Mouse (Mus musculus): Measurements from ENCODE around the gene Dsn1.

The Dsn1 gene

DNA sequence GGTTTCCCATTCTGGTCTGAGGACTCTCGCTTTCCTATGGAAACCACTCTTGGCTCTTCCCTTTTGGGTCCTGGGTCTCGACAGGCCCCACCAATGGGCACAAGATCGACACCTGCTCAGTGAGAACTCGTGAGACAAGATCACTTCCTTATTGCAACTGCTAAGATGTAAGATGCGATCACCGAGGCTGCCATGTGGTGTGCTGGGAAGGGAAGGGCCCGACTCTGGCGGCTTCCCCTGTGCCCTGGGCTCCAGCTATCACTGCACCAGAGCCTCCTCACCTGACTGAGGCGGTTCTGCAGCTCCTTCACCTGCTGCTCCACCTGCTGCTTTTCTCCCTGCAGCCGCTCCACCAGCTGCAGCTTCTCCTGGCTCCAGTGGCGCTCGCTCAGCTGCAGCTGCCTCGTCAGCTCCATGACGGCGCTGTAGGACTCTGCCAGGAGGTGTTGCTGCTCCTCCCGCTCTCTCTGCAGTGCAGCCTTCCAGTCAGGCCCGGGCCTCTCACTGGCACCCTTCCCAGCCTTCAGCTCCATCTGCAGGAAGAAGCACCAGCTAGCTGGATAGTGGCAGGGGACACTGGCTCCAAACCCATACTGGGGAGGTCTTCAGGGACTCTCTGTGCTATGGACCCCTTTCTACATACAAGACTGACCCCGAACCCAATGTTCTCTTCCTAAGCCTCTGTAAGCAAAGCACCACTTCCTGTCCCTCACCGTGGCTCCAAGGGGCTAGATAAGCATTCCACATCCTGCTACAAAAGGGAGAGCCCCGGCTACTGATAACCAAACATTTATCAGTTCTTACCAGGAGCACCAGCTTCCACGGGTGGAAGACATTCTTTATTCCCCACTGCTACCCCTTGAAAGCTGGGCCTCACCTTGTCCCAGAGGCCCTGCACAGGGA, 20.4 kb upstream of the Dsn1 start:
- DNase-seq (ENCODE audit: low spot score in 2 of 2), result peak in 1 of 2 experiments; percentile 45

DNA sequence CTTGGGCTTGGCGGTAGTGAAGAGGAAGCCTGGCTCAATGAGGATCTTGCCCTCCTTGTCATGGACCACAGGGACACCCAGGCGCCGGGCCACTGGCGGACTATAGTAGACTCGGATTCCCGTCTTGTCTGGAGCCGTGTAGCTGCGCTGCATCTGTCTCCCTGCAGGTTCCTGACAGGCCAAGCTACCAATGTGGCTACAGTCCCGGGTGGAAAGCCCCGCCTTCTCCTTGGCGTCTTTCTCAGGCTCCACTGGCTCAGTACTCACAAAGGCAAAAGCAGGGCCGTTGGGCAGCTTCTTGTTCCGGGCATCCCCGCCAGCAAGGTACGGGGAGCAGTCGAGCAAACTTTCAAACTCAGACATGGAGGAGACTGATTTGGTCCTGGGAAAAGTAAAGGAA, 14.2 kb upstream of the Dsn1 start:
- DNase-seq (ENCODE audit: low spot score in 2 of 2), result no peak

DNA sequence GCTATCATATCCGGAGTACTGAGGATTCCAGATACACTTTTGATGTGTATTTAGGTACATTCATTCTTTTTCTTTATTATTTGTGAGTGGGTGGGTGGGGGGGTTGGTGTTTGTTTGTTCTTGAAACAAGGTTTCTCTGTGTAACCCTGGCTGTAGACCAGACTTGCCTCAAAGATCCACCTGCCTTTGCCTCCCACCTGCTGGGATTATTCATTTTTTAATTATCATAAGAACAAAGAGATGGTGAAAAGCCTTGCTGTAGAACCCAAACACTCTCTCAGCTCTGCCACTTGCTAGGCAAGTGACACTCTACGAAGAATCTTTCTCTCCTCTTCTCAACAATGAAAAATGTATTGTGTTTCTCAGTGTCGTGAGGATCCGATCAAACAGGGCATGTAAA, 12.3 kb upstream of the Dsn1 start:
- DNase-seq (ENCODE audit: low spot score in 2 of 2), result no peak

DNA sequence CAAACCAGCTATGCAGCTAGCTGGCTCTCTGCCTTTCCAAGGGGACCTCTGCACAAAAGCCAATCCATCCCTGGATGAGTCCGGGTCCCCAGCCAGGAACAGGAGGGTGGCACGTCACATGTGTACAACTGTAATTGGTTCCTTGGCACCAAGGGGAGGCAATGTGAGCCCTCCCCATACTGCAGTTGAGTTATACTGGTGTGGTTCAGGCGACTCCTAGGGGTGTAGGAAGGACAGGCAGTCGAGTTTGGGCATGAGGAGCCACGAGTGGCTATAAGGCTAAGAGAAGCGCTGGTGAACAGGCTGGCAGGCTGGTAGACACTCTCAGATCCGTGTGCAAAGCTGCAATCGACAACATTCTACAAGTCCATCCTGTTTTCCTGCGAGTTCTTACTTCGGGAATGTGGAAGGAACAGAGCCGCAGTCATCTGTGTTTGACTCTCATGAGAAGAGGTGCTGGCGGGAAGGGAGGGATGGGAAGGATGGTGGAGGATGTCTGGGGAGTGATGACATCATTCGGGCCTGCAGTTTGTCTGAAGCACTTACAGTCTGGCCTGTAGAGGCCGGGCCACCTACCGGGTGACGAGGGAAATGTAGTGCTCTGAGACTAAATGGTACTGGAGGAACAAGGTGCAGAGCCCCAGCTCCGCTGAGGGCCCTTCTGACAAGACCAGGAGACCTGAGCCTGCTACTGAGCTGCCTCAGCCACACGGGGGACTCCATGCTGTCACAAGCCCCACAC, 9.7 kb upstream of the Dsn1 start:
- no peak for DNase-seq (ENCODE audit: low spot score in 2 of 2)

DNA sequence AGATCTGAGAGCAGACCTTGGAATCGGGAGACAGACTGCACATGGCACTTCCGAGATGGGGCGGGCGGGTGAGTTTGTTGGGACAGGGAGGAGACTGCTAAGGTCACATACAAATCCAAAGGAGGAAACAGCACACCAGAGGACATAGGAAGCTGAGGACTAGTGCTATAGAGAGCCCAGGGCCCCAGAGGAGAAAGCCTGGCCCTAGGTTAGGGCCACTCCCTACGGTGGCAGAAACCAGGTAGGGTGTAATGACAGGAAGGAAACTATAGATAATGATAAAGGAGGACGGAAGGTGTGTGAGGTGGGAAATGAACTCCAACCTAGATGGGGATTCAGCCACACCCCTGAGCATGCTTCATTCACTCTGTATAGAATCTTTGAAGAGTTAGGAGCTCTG, 5.4 kb upstream of the Dsn1 start:
- peak in 1 of 2 experiments; percentile 1 for DNase-seq (ENCODE audit: low spot score in 2 of 2)

DNA sequence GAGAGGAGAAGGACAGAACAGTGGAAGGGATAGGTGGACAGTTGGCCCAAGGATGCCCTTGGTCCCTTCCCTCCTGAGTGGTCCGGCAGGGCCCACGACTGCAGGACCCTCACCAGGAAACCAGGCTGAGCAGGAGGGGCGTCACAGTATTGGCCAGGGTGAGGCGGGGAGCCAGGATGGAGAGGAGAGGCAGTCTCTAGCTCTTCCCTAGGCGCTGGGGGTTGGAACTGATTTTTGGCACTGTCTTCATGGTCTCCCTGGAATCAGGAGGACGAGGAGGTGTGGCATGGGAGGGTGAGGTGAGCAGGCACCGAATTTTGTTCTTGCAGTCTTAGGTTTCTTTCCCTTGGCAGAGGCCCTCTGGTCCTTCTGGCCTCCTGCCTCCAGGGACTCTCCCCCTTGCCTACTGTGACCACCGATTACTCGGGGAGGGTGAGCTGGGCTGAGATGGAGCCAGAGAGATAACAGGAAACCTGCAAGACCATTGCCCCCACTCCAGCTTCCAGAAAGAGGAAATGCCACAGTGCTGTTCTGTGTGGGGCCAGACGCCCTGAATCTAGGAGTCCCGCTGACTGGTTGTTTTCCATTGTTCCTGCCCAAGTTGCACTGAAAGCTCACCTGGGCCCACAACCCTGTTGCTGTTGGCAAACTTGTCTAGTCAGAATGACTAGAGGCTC, 3.8 kb upstream of the Dsn1 start:
- DNase-seq (ENCODE audit: low spot score in 2 of 2), result no peak

DNA sequence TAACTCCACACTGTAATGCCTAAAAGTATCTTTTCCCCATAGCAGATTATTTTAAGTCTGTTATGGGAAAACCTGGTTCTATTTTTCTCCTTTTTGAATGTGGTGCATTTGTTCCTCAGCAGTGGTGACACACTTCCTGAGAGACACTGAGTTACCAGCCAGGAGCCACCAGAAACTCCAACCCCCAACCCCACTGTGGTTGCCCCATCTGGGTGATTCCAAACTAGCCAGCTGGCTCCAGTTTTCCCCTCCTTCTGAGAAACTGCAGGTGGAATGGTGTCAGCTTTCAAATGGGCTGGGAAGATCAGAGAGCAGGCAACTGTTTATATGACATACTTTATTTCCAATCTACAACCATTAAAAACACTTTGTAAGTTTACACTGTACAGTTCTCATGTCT, 3.2 kb upstream of the Dsn1 start:
- no peak for DNase-seq (ENCODE audit: low spot score in 2 of 2)

DNA sequence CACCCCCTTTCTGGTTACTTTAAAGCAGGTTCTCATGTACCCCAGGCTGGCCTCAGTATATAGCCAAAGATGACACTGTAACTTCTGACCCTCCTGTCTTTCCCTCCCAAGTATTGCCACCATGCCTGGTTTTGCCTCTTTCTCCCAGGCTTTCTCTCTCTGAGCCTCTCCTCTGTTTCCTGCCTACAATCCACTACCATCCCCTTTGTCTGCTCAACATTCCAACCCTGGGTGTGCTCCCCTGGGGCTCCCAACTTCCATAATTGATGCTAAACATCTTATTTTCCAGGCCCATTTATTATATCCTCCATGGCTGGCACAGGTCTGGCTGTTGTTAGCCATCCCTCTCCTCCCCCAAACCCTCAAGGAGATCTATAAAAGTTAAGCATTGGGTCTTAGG, 1.6 kb upstream of the Dsn1 start:
- no peak for DNase-seq (ENCODE audit: low spot score in 2 of 2)

DNA sequence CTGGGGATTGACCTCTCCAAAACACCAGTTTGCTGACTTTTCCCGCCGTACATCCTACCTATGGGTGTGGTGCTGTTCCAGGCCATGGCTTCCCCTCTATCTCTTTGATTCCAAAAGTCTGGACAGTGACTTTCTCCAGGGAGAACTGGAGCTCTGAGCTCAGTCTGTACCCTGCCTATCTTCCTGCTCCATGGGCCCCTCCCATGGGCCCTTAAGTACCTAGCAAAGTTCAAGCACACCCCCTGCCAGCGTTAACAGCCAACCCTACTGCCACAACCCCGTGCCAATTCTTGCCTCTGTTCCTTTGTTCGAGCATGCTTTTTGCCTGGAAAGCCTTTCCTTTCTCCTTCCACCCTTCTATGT, 261 bp upstream of the Dsn1 start:
- DNase-seq (ENCODE audit: low spot score in 2 of 2), result no peak

DNA sequence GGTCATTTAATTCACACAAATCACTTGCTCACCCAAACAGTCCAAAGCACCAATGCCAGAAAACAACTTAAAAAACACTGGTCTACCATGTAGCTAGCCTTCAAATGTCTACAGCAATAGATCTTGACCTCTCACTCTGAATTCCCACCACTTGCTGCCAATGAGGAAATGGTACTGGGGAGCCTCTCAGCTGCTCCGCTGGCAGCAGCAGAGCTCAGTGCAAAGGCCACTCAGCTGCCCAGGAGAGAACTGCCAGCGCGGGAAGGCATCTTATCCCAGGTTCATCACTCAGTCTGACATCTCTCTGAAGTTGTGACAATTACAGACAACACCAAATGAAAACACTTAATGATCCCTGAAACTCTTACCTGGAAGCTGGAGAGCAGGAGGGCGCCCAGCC, 4.6 kb downstream of the Dsn1 start:
- DNase-seq (ENCODE audit: low spot score in 2 of 2), result no peak

DNA sequence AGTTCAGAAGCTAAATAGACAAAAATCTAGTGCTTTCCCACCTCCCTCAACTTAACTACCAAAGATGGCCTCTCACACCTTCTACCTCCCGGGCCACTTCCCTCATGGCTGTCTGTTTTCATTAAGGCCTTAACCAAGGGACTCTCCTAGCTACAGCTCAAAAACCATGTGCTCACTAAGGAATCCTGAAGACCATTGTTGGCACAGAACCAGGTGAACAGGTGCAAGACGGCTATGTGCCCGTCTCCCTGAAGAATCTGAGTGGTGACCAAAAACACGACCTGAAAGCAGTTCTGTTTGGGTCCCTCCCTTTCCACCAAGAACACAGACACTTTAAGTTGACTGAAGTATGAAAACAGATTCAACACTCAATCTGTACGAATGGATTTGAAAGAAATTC, 8.7 kb downstream of the Dsn1 start:
- DNase-seq (ENCODE audit: low spot score in 2 of 2), result no peak

DNA sequence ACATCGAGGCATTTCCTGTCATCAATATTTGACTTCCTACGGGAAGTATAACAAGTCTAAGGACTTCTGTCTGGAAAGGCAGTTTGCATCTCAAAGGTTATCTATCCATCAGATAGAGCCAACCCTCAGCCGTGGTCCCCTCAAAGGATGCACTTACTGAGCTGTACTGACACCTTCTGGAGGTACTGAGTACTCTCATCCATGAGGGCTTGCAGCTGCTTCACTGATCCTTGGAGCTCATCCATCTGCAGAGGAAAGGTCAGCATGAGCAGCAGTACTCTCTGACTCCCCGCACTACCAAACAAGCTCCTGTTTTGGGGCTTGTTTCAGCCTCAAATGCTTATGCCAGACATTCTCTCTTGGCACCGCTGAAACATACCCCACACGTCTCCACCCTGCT, 10.4 kb downstream of the Dsn1 start:
- DNase-seq (ENCODE audit: low spot score in 2 of 2), result peak in 1 of 2 experiments; percentile 44

DNA sequence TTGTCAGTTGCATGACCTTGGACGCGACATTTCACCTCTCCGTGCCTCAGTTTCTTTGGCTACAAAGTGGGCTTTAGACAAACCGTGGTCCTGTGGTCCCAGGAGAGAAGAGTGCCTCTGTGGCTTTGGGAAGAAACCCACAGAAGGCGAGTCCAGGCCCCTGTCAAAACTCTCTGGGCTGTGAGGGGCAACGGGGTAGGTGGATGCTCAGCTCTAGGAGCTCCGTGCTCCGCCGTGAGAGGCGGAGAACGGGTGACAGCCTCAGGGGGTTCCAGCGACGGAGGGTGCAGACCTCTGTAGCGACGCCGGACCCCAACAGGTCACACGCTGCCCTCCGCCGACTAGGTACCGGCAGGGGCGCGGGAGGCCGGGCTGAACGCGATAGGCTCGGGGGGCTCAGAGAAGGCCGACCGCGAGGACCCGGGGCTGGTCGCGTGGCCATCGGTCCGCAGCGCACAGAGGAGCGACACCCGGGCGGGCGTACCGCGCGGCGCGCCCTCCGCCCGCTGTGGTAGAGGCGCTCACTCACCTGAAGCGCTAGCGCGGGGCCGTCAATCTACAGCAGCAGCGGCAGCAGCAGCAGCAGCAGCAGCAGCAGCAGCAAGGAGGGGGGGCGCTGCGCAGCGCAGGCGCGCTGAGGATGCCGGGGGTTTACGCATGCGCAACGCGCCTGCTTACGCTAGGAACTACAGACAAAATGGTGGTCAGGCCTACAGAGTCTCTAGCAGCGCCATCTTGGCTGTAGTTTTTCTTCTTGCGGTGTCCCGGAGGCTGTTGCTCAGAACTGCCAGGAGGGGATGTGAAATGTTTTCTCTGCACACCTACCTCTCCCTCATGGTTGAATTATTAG, 15.3 kb downstream of the Dsn1 start, which contains the start of gene Ndrg3:
TSS of gene Ndrg3 (minus strand) at position 587 of the 850 bp plus-strand sequence.
- DNase-seq (ENCODE audit: low spot score in 2 of 2), result peak; percentile 94 to 97

DNA sequence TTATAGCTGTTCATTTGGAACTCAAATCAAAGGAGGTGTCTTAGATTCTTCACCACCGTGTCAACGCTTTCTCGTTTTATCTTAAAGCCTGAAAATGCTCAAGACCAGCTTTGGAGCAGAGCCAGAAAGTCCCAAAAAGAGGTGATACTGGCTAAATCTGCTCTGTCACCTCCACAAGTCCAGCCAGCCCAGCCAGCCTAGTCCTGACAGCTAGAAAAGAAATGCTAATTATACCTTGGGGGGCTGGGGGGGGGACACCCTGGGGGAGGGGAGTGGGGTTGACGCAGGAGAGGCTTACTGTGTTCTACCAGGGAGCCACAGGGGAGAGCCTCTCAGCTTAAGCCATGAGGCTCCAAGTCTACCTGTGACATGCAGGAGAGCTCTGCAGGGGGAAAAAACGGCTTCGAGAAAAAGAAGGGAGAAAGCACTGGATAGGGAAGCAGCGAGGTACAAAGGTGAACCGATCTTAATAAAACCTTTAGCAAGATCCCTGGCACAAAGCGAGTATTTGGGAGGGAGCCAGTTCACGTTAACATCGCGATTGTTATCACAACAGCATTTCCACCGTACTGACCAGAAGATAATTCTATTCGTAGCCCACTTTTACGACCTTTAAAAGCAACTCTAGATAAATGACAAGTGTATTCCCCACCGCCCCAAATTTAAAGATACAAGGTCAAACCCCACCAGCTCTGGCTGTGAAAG, 16.1 kb downstream of the Dsn1 start:
- DNase-seq (ENCODE audit: low spot score in 2 of 2), result no peak

DNA sequence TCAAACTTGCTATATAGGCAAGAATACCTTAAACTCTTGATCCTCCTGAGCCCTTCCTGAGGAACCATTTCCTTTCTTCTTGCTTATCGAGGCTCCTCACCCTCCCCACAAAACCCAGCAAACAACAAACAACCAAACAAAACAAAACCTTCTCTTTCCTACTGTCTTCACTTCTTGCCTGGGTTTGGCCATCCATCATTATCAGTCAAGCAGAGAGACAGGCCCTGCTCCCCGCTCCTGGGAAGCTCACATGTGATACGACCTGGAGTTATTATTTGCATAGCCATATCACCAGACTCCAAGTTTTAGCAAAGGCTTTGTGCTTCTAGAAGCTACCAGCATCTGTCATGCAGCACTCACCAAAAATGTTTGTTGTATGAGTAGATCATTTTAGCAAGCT, 19.6 kb downstream of the Dsn1 start:
- DNase-seq (ENCODE audit: low spot score in 2 of 2), result no peak

DNA sequence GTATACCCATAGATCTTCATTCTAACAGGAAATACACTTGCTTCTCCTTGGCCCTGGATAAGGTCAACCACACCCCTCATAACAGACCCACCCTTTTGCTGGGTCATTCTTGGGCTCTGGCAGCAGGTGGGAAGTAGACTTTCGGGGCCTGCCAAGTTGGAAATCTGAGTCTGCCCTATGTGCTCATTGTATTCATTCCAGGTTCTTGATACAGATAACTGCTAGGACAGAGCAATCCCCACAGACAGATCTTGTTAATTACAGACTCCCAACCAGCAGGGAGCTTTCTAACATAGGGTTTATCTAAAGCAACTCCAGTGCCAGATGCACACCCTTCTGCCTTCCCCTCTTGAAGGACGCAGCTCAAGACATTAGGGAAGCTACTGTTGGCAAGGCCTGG, 24.1 kb downstream of the Dsn1 start:
- DNase-seq (ENCODE audit: low spot score in 2 of 2), result no peak

DNA sequence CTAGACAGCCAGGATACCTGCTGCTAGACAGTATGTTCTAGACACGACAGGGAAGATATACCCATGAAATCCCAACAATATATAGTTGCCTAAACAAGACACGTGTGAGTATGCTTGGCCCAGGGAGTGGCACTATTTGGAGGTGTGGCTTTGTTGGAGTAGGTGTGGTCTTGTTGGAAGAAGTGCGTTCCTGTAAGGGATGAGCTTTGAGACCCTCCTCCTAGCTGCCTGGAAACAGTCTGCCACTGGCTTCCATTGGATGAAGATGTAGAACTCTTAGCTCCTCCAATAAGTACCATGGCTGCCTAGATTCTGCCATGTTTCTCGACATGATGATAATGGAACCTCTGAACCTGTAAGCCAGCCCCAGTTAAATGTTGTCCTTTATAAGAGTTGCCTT, 25.7 kb downstream of the Dsn1 start:
- DNase-seq (ENCODE audit: low spot score in 2 of 2), result no peak

DNA sequence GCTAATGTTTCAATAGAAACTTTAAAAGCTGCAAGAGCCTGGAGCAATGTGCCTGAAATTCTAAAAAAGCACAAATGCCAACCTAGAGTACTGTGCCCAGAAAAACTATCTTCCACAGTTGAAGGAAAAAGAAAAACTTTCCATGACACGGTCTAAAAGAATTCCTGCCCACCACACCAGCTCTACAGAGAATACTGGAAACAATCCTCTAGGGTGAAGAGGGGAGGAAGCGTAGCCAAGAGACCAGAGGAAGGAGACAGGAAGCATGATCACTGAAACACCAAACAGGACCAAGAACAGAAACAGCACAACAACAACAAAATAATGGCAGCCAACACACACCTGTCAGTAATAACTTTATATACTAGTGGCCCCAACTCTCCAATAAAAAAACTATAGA, 26.9 kb downstream of the Dsn1 start:
- DNase-seq (ENCODE audit: low spot score in 2 of 2), result no peak

DNA sequence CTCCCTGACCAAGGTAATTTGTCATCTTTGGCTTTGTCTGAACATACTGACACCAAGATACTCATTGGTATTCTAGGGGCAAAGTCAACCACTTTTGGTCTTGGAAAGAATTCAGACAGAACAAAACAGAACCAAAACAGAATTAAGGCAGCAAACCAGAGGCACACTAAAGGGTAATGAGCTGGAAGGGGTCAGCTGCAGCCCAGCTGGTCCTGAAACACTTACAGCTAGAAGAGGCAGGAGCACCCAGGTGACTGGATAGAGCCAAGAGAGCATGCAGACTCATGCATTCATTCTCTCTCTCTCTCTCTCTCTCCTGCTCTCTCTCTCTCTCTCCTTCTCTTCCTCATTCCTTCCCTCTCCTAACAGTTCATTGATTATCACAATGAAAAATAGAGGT, 30.2 kb downstream of the Dsn1 start:
- DNase-seq (ENCODE audit: low spot score in 2 of 2), result no peak

DNA sequence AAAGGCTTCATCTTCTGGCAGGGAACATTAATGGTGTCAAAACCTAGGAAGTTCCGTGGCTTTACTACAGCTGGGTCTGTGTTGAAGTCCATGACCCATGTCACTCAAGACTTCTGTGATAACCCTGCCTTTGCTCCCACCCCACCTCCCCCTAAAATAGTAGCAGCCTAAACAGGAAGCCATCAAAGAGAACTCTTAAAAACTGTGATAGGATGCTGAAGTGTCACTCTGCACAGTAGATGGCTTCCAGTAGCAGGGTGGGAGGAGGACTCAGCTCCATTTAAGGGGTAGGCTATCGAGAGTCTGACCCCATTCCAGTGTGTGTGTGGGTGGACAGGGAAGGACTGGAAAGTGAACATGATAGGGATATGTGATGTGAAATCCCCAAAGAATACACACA, 32.0 kb downstream of the Dsn1 start:
- DNase-seq (ENCODE audit: low spot score in 2 of 2), result no peak
